Mouse (Mus musculus) T-helper 2 cell (primary cell): ENCODE measurements at regions not wholly inside any gene's neighbourhood (a gene's known extent, or its start where the extent isn't known, plus 50 kb on each side); places are given as distances from the start of the nearest gene placed in this dataset.

Experiments used
- in situ Hi-C: fragments of 300-600 bp; cut with MboI, MseI; formaldehyde crosslinking; loops from one replicate; pipeline ENCODE4 v1.15.1; 2025; ENCODE audit warnings: high pct_unique_total_duplicates

- in situ Hi-C loops, result no loop called here
Observed at GRCm38 (mm10) chr10:60937517-60937866, 106.1 kb upstream of the Unc5b start.

- in situ Hi-C loops, result no loop called here
Observed at GRCm38 (mm10) chr10:60936659-60937516, 105.5 kb upstream of the Unc5b start.

GRCm38 (mm10) chr10:60934297-60935286 lies 103.2 kb upstream of the Unc5b start:
- in situ Hi-C loops, result no loop called here

GRCm38 (mm10) chr10:60933891-60934290 lies 102.5 kb upstream of the Unc5b start:
- in situ Hi-C loops, result no loop called here

GRCm38 (mm10) chr10:60932855-60933254 lies 101.5 kb upstream of the Unc5b start:
- in situ Hi-C loops, result no loop called here

- in situ Hi-C loops, result no loop called here
Observed at GRCm38 (mm10) chr10:60931891-60932378, 100.6 kb upstream of the Unc5b start.

- in situ Hi-C loops, result no loop called here
Observed at GRCm38 (mm10) chr10:60928646-60929045, 97.3 kb upstream of the Unc5b start.

- in situ Hi-C loops, result no loop called here
Observed at GRCm38 (mm10) chr10:60928164-60928563, 96.8 kb upstream of the Unc5b start.

GRCm38 (mm10) chr10:60926632-60927031 lies 95.3 kb upstream of the Unc5b start:
- in situ Hi-C loops, result no loop called here

- in situ Hi-C loops, result no loop called here
Observed at GRCm38 (mm10) chr10:60925644-60926043, 94.3 kb upstream of the Unc5b start.

GRCm38 (mm10) chr10:60925198-60925597 lies 93.8 kb upstream of the Unc5b start:
- in situ Hi-C loops, result no loop called here

GRCm38 (mm10) chr10:60923806-60924205 lies 92.4 kb upstream of the Unc5b start:
- in situ Hi-C loops, result no loop called here

- in situ Hi-C loops, result no loop called here
Observed at GRCm38 (mm10) chr10:60920621-60921020, 89.2 kb upstream of the Unc5b start.

GRCm38 (mm10) chr10:60918020-60918419 lies 86.6 kb upstream of the Unc5b start:
- in situ Hi-C loops, result no loop called here

- in situ Hi-C loops, result no loop called here
Observed at GRCm38 (mm10) chr10:60914391-60914790, 83.0 kb upstream of the Unc5b start.

- in situ Hi-C loops, result no loop called here
Observed at GRCm38 (mm10) chr10:60913456-60913900, 82.1 kb upstream of the Unc5b start.

- in situ Hi-C loops, result no loop called here
Observed at GRCm38 (mm10) chr10:60904351-60904750, 73.0 kb upstream of the Unc5b start.

GRCm38 (mm10) chr10:60900992-60901391 lies 69.6 kb upstream of the Unc5b start:
- in situ Hi-C loops, result no loop called here

GRCm38 (mm10) chr10:60893810-60894147 lies 62.4 kb upstream of the Unc5b start:
- in situ Hi-C loops, result no loop called here

GRCm38 (mm10) chr10:60893130-60893809 lies 61.9 kb upstream of the Unc5b start:
- in situ Hi-C loops, result no loop called here

GRCm38 (mm10) chr10:60892730-60893129 lies 61.3 kb upstream of the Unc5b start:
- in situ Hi-C loops, result no loop called here
